Mouse (Mus musculus) bone marrow macrophage, adult 2 months (primary cell): Measurements from ENCODE around the gene Pcolce2.

ENCODE experiments used
- CTCF ChIP-seq: IDR thresholded peaks from 2 replicates; pipeline ENCODE4 v1.5.1; 2012; ENCODE audit warnings: low read depth, mild to moderate bottlenecking, low read length, moderate library complexity
- POLR2A ChIP-seq: IDR thresholded peaks from 2 replicates; pipeline ENCODE4 v1.6.1; 2012; ENCODE audit warnings: mild to moderate bottlenecking, low read depth, low read length, borderline replicate concordance

GRCm38 (mm10) chr9:95639919-95640318 is 2.5 kb downstream of the Pcolce2 start:
- TF ChIP-seq CTCF: no peak
- TF ChIP-seq POLR2A: no peak
